Mouse (Mus musculus) G1E (cell line): ENCODE data around the gene Alpl.

Experiments used
- CTCF ChIP-seq: IDR thresholded peaks from 2 replicates; pipeline ENCODE4 v1.5.1; 2012; ENCODE audit warnings: low read depth, low read length, inconsistent platforms, mixed read lengths
- GATA1 ChIP-seq: IDR thresholded peaks from 2 replicates; pipeline ENCODE4 v1.6.1; 2012; ENCODE audit warnings: borderline replicate concordance, low read length, inconsistent platforms, mixed read lengths
- GATA2 ChIP-seq: IDR thresholded peaks from 2 replicates; pipeline ENCODE4 v1.6.1; 2012; ENCODE audit warnings: low read depth, low read length, inconsistent platforms, borderline replicate concordance
- POLR2AphosphoS5 ChIP-seq: IDR thresholded peaks from 2 replicates; pipeline ENCODE4 v1.6.1; 2012; ENCODE audit warnings: low read depth, low read length, inconsistent platforms; ENCODE audit not compliant: insufficient replicate concordance

DNA sequence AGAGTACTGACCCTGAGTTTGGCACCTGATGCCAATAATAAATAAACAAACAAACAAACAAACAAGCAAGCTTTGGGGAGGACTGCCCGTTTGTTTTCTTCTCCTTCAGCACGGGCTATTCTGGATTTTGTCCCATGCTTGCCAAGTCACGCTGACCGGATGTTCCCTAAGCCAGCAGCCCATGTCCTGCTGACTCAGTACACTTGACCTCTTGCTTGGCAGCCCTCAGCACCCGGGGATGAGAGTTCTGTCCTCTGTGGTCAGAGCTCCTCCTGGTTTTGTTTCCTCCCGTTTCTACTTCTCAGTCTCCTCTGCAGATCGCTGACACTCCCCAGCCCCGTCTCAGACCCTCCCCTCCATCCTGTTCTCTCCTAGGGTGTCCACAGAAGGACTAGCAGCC is 41.6 kb upstream of the Alpl start:
- TF ChIP-seq CTCF: no peak
- TF ChIP-seq GATA2: no peak
- no peak for TF ChIP-seq GATA1
- no peak for TF ChIP-seq POLR2AphosphoS5
